Mouse (Mus musculus): ENCODE results near the gene Phf21a. TPM values are rescaled to one million over a fixed set of nuclear protein-coding genes. Genes with fewer than 3 reads are reported as not detected.

Phf21a gene
- polyA plus RNA-seq, 1 experiment from 2014 or later: 7.3 TPM

DNA sequence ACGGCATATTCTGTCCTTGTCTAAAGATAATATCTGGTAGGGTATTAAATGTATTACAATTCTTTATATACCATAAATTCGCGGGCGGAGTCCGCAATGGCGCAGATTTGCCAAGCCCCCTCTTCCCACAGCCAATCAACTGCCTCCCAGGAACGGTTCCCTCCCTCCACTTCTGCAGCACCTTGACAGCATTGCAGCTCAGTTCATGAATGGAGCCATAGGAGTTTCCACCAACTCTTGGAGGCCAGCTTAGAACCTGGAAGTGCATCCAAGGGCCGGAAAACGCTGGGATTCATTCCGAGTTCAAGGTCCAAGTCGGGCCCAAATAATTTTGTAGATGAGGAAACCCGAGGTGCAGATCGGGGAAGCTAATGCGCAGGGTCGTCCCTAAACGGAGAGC is 281.6 kb downstream of the Phf21a start, which contains the start of the genes Pex16 and Large2:
Gene Pex16, plus strand, starts transcription at position 163 of the 400 bp plus-strand sequence.
Gene Large2, minus strand, starts transcription at position 356 of the 400 bp plus-strand sequence.
- H3K9me3 ChIP-seq (ENCODE audit: control insufficient read depth, low read length): no peaks in the 10 kb centered on the region
- no peak for TF ChIP-seq CTCF (IDR thresholded peaks at IDR 0.05; ENCODE audit: low read depth)
- TF ChIP-seq EP300 (optimal IDR thresholded peaks at IDR 0.05): no peak
- DNase-seq (ENCODE audit: low spot score): peak; percentile 47
- H3K4me2 ChIP-seq (replicated peaks; ENCODE audit: low read depth): peak within 1 kb of the TSS; percentile 88
- H3K27ac ChIP-seq (replicated peaks): peak within 1 kb of the TSS; percentile 94
- H3K4me3 ChIP-seq (ENCODE audit: low read depth, low read length): peak within 1 kb of the TSS; percentile 74
- H3K36me3 ChIP-seq (ENCODE audit: control insufficient read depth, insufficient read depth, low read length): peaks cover 13% of the 10 kb centered on the region; the same call in 1 of the 2 replicates
- peaks cover 6% of the 10 kb centered on the region; the same call in 1 of the 2 replicates for H3K4me1 ChIP-seq (replicated peaks; ENCODE audit: control insufficient read depth, insufficient read depth)
- H3K9ac ChIP-seq (ENCODE audit: low read length): peak within 1 kb of the TSS; percentile 79
- no peaks in the 10 kb centered on the region for H3K27me3 ChIP-seq (ENCODE audit: control insufficient read depth, insufficient read depth, low read length)
- 2% methylated on average over 16 of the region's 16 CpGs for WGBS
- no peak for ATAC-seq (ENCODE audit: low FRiP score, low TSS enrichment)

DNA sequence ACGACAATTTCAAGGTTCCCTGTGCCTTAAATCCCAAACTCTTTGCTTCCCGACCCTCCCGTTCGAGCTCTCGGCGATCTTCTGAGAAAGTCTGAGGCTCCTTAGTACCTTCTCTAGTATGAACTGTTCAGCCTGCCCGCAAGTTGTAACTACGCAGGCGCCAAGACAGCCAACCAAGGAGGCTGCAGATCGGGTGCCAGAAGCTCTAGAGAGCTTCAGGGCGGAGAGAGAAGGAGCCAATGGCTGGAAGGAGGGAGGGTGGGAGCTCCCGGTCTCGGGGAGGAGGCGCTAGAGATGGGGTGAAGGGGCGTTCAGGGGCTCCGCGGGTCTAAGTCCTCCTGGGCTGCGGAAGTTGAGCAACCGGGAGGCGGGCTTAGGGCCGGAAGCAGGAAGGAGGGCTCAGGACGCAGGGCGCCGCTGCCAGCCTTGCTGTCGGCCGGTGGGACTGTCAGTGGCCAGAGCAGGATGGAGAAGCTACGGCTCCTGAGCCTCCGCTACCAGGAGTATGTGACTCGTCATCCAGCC is 282.2 kb downstream of the Phf21a start:
- WGBS: under 1% methylated on average over 29 of the region's 29 CpGs
- Histone ChIP-seq H3K27me3 (ENCODE audit: control insufficient read depth, insufficient read depth, low read length) (no peaks in the 10 kb centered on the region), H3K4me3 (ENCODE audit: low read depth, low read length) (peak overlapping the region; percentile 74), H3K9me3 (ENCODE audit: control insufficient read depth, low read length) (no peaks in the 10 kb centered on the region), H3K36me3 (ENCODE audit: control insufficient read depth, insufficient read depth, low read length) (peaks cover 13% of the 10 kb centered on the region; the same call in 1 of the 2 replicates), H3K4me2 (replicated peaks; ENCODE audit: low read depth) (peak overlapping the region; percentile 88), H3K4me1 (replicated peaks; ENCODE audit: control insufficient read depth, insufficient read depth) (peaks cover 6% of the 10 kb centered on the region; the same call in 1 of the 2 replicates), H3K27ac (replicated peaks) (peak overlapping the region; percentile 94), H3K9ac (ENCODE audit: low read length) (peak overlapping the region; percentile 79)
- DNase-seq (ENCODE audit: low spot score) (peak; percentile 97), ATAC-seq (ENCODE audit: low FRiP score, low TSS enrichment) (peak; percentile 96)
- TF ChIP-seq EP300 (optimal IDR thresholded peaks at IDR 0.05) (no peak), CTCF (IDR thresholded peaks at IDR 0.05; ENCODE audit: low read depth) (no peak; the same call in 1 of the 2 replicates)

DNA sequence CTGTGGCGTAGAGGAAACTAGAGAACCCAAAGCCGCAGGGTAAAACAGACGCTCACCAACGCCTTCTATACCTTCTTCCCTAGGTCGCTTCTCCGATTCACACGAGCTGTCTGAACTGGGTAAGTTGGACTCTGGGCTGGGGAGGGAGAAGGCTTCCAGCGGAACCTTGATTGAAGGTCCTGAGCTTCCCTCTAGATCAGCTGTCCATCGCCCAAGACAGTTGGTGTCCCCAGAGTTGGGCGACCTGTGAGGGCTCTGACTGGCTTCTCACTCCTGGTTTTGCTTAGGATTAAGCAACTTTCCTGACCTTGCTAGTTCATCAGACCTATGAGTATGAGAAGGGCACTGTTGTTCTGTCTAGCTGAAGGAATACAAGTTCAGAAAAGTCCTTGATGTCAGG is 282.9 kb downstream of the Phf21a start:
- peaks cover 6% of the 10 kb centered on the region; the same call in 1 of the 2 replicates for H3K4me1 ChIP-seq (replicated peaks; ENCODE audit: control insufficient read depth, insufficient read depth)
- H3K27me3 ChIP-seq (ENCODE audit: control insufficient read depth, insufficient read depth, low read length): no peaks in the 10 kb centered on the region
- no peaks in the 10 kb centered on the region for H3K9me3 ChIP-seq (ENCODE audit: control insufficient read depth, low read length)
- no peak for TF ChIP-seq CTCF (IDR thresholded peaks at IDR 0.05; ENCODE audit: low read depth)
- no peak for TF ChIP-seq EP300 (optimal IDR thresholded peaks at IDR 0.05)
- H3K4me3 ChIP-seq (ENCODE audit: low read depth, low read length): peak overlapping the region; percentile 74
- H3K36me3 ChIP-seq (ENCODE audit: control insufficient read depth, insufficient read depth, low read length): peaks cover 13% of the 10 kb centered on the region; the same call in 1 of the 2 replicates
- H3K4me2 ChIP-seq (replicated peaks; ENCODE audit: low read depth): peak overlapping the region; percentile 88
- H3K27ac ChIP-seq (replicated peaks): peak overlapping the region; percentile 94
- peak overlapping the region; percentile 79 for H3K9ac ChIP-seq (ENCODE audit: low read length)
- 8% methylated on average over 10 of the region's 10 CpGs for WGBS
- ATAC-seq (ENCODE audit: low FRiP score, low TSS enrichment) (no peak), DNase-seq (ENCODE audit: low spot score) (no peak)

DNA sequence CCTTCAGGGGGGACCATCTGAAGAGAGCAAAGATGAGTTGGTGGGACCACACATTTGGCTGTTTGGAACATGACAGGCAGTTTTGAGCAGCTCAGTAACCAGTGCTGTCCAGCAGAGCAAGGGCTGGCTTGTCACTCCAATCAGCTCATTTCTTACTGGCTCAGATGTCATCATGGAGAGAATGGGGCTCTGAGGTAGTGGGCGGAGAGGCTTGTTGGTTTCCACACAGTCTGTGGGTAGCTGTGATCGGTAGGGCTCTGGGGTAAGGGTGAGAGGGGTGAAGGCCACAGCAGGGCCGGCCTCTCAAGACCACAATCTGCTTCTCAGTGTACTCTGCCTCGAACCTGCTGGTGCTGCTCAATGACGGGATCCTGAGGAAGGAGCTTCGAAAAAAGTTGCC is 283.4 kb downstream of the Phf21a start:
- Histone ChIP-seq H3K4me2 (replicated peaks; ENCODE audit: low read depth) (peak overlapping the region; percentile 88), H3K9ac (ENCODE audit: low read length) (peak overlapping the region; percentile 79), H3K9me3 (ENCODE audit: control insufficient read depth, low read length) (no peaks in the 10 kb centered on the region), H3K27me3 (ENCODE audit: control insufficient read depth, insufficient read depth, low read length) (no peaks in the 10 kb centered on the region), H3K4me3 (ENCODE audit: low read depth, low read length) (peak overlapping the region; percentile 74), H3K36me3 (ENCODE audit: control insufficient read depth, insufficient read depth, low read length) (peaks cover 13% of the 10 kb centered on the region; the same call in 1 of the 2 replicates), H3K4me1 (replicated peaks; ENCODE audit: control insufficient read depth, insufficient read depth) (peaks cover 5% of the 10 kb centered on the region; the same call in 1 of the 2 replicates), H3K27ac (replicated peaks) (no peak overlapping the region; the same call in 1 of the 2 replicates)
- ATAC-seq (ENCODE audit: low FRiP score, low TSS enrichment): peak; percentile 13; the same call in 1 of the 2 replicates
- no peak for DNase-seq (ENCODE audit: low spot score)
- no peak for TF ChIP-seq EP300 (optimal IDR thresholded peaks at IDR 0.05)
- WGBS: 79% methylated on average over 6 of the region's 6 CpGs

DNA sequence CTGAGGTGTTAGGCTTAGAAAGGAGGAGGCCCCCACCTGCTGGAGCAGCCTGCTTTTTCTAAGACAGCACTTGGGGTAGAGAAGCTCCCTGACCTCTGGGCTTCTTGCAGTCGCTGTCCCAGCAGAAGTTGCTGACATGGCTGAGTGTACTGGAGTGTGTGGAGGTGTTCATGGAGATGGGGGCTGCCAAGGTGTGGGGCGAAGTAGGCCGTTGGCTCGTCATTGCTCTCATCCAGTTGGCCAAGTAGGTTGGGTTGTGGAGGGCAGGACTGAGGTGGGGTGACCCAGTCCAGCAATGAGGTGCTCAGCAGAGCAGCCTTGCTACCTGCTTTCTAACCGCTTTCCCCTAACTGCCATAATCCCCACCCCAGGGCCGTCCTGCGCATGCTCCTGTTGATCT is 284.4 kb downstream of the Phf21a start:
- Histone ChIP-seq H3K9me3 (ENCODE audit: control insufficient read depth, low read length) (no peaks in the 10 kb centered on the region), H3K4me2 (replicated peaks; ENCODE audit: low read depth) (no peak overlapping the region), H3K27me3 (ENCODE audit: control insufficient read depth, insufficient read depth, low read length) (no peaks in the 10 kb centered on the region), H3K9ac (ENCODE audit: low read length) (no peak overlapping the region), H3K27ac (replicated peaks) (no peak overlapping the region), H3K4me1 (replicated peaks; ENCODE audit: control insufficient read depth, insufficient read depth) (0 out of 2 replicates have a peak, but pooled peaks cover 4% of the 10 kb centered on the region), H3K4me3 (ENCODE audit: low read depth, low read length) (no peak overlapping the region), H3K36me3 (ENCODE audit: control insufficient read depth, insufficient read depth, low read length) (peaks cover 16% of the 10 kb centered on the region; the same call in 1 of the 2 replicates)
- no peak for ATAC-seq (ENCODE audit: low FRiP score, low TSS enrichment)
- no peak for DNase-seq (ENCODE audit: low spot score)
- no peak for TF ChIP-seq EP300 (optimal IDR thresholded peaks at IDR 0.05)
- TF ChIP-seq CTCF (IDR thresholded peaks at IDR 0.05; ENCODE audit: low read depth): no peak
- 91% methylated on average over 7 of the region's 7 CpGs for WGBS

Data from stomach, postnatal 0 days (tissue).